Mouse (Mus musculus) embryo, embryonic 9.5 days (tissue): Measurements from ENCODE around the gene Olfr16.

Source experiments
- DNase-seq: peaks from one replicate; pipeline ENCODE4 v3.0.0-alpha.2; 2017; ENCODE audit errors: extremely low spot score

Gene Olfr16

GRCm38 (mm10) chr1:172950160-172950559 lies at the start of gene Olfr16:
TSS of gene Olfr16 (plus strand) at chr1:172950409.
- DNase-seq = no peak

- no peak for DNase-seq
These were observed 46.9 kb upstream of the Olfr16 start for GRCm38 (mm10) chr1:172903313-172903712.

GRCm38 (mm10) chr1:172917115-172917514 lies 33.1 kb upstream of the Olfr16 start:
- DNase-seq = no peak

- no peak for DNase-seq
These were observed 31.8 kb upstream of the Olfr16 start for GRCm38 (mm10) chr1:172918450-172918849.

GRCm38 (mm10) chr1:172932197-172932596 lies 18.0 kb upstream of the Olfr16 start:
- no peak for DNase-seq

GRCm38 (mm10) chr1:172951171-172951720 lies 1.0 kb downstream of the Olfr16 start:
- DNase-seq = no peak

GRCm38 (mm10) chr1:172955376-172955775 lies 5.2 kb downstream of the Olfr16 start:
- no peak for DNase-seq

GRCm38 (mm10) chr1:172960452-172960851 lies 10.2 kb downstream of the Olfr16 start:
- DNase-seq = no peak

- no peak for DNase-seq
These were observed 39.8 kb downstream of the Olfr16 start for GRCm38 (mm10) chr1:172989794-172990634.

GRCm38 (mm10) chr1:172990635-172991009 lies 40.4 kb downstream of the Olfr16 start:
- DNase-seq = no peak
